Mouse (Mus musculus) lung, postnatal 14 days (tissue): Measurements from ENCODE around the gene Lancl3.
"Not testable (repeated sequence)": the region's sequence is repeated elsewhere in the genome, so short reads cannot be mapped to it uniquely, and the experiment has no call there.

Experiments
- DNase-seq: peaks from one replicate; pipeline ENCODE4 v3.0.0; 2021

The Lancl3 gene

DNA sequence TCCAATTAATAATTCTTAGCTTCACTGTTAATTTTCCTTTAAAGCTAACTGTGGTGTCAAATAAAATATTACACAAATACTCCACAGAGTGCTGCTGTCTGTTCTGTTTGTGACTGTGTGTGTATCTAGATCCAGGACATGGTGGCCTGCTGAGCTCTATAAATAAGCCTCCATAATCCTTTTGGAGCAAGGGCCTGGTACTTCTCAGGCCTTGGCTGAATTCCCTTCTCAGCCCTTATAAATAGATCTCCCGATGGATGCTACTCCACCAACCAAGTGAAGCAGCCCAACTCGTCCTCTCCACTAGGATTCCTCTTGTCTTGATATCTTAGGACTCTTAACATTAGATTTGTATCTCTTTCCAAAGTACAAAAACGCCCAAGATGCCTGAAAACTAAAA lies 71.4 kb downstream of the Lancl3 start:
- DNase-seq = no peak

DNA sequence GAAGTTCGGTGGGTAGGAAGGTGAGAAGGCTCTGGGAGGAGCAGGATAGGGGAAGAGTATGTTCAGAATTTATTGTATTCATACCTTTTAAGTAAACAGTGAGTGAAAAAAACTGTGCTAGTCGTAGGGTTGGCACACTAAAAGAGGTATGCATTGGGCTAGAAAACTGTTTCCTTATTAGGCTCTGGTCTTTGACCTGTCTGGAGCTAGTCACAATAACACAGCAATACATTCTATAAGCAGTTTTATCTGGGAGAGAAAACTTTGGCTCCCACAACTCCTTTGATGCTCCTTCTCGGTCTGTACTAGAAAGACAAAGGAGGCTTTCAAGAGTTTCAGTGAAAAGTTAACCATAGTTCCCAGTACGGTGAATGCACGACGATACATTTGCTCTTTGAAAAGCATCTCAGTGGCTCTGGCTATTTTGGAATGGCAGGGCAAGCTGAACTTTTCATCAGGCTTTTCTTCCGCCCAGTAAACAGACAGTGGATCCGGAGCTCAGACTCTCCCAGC lies 72.3 kb downstream of the Lancl3 start:
- DNase-seq = no peak

DNA sequence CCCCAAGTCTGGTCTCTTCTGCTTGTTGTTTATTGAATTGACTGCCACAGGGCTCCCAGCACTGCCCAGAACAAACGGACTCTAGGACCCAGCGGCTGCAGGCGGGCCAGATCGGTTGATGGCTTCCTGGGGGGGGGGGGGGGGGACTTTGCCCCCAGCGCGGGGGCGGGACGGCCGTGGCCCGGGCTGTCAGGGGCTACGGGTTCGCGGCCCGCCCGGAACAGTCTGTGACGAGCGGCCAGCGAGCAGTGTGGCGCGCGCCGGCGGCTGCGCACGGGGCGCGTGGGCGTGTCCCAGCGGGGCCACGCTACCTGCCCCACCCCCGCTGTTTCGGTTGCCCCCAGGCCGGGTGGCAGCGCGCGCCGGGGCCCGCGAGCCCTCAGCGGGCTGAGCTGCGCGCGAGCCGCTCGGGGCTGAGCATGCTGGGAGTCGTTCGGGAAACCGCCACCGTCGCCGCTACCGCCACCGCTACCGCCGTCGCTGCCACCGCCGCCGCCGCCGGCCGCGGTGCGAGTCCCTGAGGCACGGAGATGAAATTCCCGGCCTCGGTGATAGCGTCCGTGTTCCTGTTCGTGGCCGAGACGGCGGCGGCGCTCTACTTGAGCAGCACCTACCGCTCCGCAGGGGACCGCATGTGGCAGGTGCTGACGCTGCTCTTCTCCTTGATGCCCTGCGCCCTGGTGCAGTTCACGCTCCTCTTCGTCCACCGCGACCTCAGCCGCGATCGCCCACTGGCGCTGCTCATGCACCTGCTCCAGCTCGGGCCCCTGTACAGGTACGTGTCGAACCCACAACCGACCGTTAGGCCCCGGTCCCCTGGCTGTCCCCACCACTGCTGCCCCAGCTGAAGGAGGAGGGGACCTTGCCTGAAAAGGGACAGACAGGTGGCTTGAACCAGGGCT lies 73.0 kb downstream of the Lancl3 start, which contains the start of gene Xk:
Gene Xk (plus strand): TSS at position 297 of the 902 bp plus-strand sequence.
- DNase-seq = peak; percentile 44

DNA sequence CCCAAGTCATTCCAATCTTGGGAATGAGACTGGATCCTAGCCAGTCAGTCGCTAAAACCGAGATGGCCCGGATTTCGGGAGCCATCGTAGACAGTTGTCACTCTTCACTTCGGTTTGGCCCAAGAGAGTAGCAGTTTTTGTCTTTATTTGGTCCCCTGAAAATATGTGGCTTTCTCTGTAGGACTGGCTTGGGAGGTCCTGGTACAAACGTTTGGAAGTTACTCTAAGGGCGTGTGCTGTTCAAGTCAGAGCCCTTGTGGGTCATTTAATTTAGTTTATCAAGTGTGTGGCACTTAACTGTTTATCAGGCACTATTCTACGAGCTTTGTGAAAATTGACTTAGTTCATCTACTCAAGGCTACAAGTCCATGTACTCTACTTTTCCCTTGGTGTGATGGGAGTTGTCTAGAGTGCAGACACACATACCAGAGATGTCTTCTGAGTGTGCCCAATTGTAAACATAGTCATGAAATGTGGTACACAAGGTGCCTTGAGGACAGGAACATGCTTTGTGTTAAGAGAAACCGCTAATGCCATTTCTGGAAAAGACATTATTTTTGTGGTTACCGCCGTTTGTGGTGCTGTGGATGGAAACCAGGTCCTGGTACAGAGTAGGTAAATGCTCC lies 73.8 kb downstream of the Lancl3 start:
- no peak for DNase-seq

DNA sequence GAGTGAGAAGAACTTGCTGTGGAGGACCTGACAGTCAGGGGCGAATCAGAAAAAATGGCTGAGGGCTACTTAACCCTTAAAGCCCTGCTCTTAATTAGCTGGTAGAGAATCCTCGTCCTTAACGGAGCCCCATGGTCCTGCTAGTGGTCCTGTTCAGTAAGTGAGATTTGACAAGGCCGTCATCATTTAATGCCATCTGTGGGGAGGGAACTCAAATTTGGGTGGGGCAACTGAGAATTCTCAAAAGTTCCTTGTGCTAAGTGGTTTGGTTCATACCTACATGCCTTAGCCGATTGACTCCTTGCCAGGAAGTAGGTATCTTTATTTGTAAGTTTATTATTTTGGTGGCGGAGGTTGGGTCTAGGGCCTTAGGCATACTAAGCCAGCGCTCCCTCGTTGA lies 74.6 kb downstream of the Lancl3 start:
- DNase-seq = no peak

DNA sequence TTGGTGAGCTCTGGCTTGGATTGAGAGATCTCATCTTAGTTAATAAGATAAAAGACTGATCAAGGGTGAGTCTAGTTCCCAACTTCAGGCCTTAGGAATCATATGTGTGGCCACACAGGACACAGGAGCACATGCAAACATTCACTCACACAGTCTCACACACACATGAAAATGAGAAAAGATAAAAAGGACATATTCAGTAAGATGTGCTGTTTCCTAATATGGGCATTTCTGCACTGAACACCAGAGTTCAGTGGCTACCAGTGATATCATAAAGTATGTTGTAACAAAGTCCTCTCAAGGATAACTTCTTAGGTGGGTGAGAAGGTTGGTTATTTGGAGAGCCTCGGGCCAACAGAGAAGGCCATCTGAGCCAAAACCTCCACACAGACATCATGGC lies 83.8 kb downstream of the Lancl3 start, which contains the start of gene H2al1m:
Gene H2al1m (plus strand): TSS at position 301 of the 400 bp plus-strand sequence.
- not testable (repeated sequence) for DNase-seq

DNA sequence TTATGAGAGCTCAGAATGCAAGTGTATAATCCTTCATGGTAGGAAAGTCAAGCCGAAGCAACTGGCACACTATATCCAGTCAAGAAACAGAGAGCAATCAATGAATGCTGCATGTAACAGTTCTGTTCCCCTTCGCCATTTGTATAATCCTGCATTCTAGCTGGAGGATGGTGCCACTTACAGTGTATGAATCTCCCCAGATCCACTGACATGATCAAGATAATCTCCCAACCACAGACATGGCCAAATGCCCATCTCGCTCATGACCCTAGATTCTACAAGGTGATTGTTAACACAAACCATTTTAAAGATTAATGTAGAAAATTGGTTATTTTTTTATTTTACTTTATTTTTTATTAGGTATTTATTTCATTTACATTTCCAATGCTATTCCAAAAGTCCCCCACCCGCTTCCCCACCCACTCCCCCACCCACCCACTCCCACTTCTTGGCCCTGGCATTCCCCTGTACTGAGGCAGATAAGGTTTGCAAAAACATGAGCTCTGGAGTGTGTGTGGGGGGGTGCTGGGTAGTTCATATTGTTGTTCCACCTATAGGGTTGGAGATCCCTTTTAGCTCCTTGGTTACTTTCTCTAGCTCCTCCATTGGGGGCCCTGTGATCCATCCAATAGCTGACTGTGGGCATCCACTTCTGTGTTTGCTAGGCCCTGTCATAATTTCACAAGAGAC lies 93.6 kb downstream of the Lancl3 start:
- not testable (repeated sequence) for DNase-seq

DNA sequence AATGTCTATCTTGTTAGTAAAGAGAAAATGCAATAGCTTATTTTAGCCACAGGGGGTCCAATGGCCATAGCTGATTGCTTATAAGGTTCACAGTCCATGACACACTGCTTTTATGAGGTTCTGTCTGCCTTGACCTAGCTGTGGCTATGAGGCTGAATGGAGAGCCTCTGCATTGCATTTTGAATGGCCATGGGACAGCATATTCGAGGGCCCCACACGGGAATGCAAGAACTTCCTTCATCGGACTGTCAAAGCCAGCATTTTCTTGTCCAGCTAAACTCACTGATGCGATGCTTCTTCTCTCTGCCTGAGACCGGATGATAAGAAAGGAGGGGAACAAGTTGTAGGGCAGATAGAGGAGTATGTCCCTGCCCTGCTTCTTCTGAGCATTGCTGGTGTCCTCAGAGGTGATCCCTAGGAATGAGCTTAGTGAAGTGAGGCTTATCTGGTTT lies 98.7 kb downstream of the Lancl3 start:
- no peak for DNase-seq

DNA sequence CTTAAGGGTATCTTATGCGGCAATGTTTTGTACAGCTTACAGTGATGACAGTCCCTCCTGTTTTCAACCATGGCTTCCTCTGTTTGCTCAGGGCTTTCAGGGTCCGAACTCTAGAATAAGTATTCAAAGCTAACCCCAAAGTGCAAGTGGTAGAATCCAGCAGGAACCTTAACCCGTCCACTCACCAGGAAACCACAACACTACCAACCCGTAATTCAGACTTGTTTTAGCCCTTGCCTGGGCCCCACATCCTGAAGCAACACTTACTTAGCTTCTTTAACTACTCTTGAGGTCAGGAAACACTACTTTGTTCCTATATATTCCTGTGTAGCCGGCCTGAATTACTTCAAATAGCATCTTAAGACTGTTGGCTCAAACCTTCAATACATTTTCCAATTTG lies 103.1 kb downstream of the Lancl3 start:
- DNase-seq = no peak

DNA sequence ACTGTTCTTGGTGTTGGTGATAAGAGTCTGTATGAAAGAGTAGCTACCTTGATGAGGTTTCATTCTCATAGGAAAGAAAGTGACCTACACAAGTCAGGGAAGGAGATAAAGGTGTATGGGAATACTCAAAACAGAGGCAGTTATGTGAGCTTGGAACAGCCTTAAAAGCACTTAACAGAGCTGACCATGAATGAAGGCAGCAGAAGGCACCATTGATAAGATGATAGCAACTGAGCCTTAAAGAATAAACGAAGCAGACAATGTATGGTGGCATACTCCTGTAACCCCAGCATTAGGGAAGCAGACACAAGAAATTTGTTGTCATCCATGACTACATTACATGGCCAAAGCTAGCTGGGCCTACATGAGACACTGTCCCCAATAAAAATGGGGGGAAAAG lies 103.8 kb downstream of the Lancl3 start:
- no peak for DNase-seq

DNA sequence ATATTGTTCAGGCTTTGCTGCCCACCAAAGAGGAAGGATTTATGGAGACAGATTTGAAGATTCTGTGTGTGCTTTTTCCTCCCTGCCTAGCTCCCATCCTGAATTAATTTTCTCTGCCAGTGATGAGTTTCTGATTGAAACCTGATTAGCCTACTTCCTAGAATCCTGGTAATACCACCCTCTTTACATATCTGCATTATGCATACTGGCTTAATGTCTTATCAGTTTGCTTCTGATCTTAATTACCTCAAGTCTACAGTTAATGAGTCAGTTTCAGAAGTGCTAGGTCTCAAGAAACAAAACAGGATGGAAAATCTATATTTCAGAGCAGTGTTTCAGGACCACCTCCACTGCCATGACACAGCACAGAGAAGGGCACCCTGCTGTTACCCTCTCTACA lies 116.8 kb downstream of the Lancl3 start:
- not testable (repeated sequence) for DNase-seq
